Mouse (Mus musculus): ENCODE measurements at regions not wholly inside any gene's neighbourhood (a gene's known extent, or its start where the extent isn't known, plus 50 kb on each side); places are given as distances from the start of the nearest gene placed in this dataset.

GRCm38 (mm10) chr3:134718620-134719019, 110.2 kb upstream of the Tacr3 start:
- DNase-seq: no peak
- 32% methylated on average over 2 of the region's 2 CpGs for WGBS
- no peak overlapping the region for H3K27ac ChIP-seq (ENCODE audit: insufficient read depth, low read length)
- TF ChIP-seq CTCF (IDR thresholded peaks at IDR 0.05; ENCODE audit: borderline replicate concordance, insufficient read depth, low read depth, low read length): no peak
- no peak overlapping the region for H3K4me3 ChIP-seq (replicated peaks; ENCODE audit: insufficient read depth, low read depth, low read length)
- H3K4me1 ChIP-seq (ENCODE audit: control insufficient read depth, insufficient read depth, low read length): no peaks in the 10 kb centered on the region
- no peaks in the 10 kb centered on the region for H3K27me3 ChIP-seq (ENCODE audit: control insufficient read depth, insufficient read depth, low read length)

GRCm38 (mm10) chr3:134735684-134736083, 93.1 kb upstream of the Tacr3 start:
- 50% methylated on average over 1 of the region's 1 CpGs for WGBS
- Histone ChIP-seq H3K27ac (ENCODE audit: insufficient read depth, low read length) (no peak overlapping the region), H3K27me3 (ENCODE audit: control insufficient read depth, insufficient read depth, low read length) (no peaks in the 10 kb centered on the region), H3K4me3 (replicated peaks; ENCODE audit: insufficient read depth, low read depth, low read length) (no peak overlapping the region), H3K4me1 (ENCODE audit: control insufficient read depth, insufficient read depth, low read length) (no peaks in the 10 kb centered on the region)
- DNase-seq: no peak
- TF ChIP-seq POLR2A (IDR thresholded peaks at IDR 0.05; ENCODE audit: borderline replicate concordance, insufficient read depth, low read length): no peak
- TF ChIP-seq CTCF (IDR thresholded peaks at IDR 0.05; ENCODE audit: borderline replicate concordance, insufficient read depth, low read depth, low read length): no peak

- no peak for DNase-seq
- Histone ChIP-seq H3K4me1 (ENCODE audit: control insufficient read depth, insufficient read depth, low read length) (no peaks in the 10 kb centered on the region), H3K4me3 (replicated peaks; ENCODE audit: insufficient read depth, low read depth, low read length) (no peak overlapping the region), H3K27me3 (ENCODE audit: control insufficient read depth, insufficient read depth, low read length) (no peaks in the 10 kb centered on the region), H3K27ac (ENCODE audit: insufficient read depth, low read length) (no peak overlapping the region)
- no peak for TF ChIP-seq CTCF (IDR thresholded peaks at IDR 0.05; ENCODE audit: borderline replicate concordance, insufficient read depth, low read depth, low read length)
- no peak for TF ChIP-seq POLR2A (IDR thresholded peaks at IDR 0.05; ENCODE audit: borderline replicate concordance, insufficient read depth, low read length)
- 98% methylated on average over 1 of the region's 1 CpGs for WGBS
Measured at GRCm38 (mm10) chr3:134761108-134761507, 67.7 kb upstream of the Tacr3 start.

- 79% methylated on average over 4 of the region's 4 CpGs for WGBS
- no peak for TF ChIP-seq POLR2A (IDR thresholded peaks at IDR 0.05; ENCODE audit: borderline replicate concordance, insufficient read depth, low read length)
- no peak for TF ChIP-seq CTCF (IDR thresholded peaks at IDR 0.05; ENCODE audit: borderline replicate concordance, insufficient read depth, low read depth, low read length)
- Histone ChIP-seq H3K4me1 (ENCODE audit: control insufficient read depth, insufficient read depth, low read length) (no peaks in the 10 kb centered on the region), H3K27me3 (ENCODE audit: control insufficient read depth, insufficient read depth, low read length) (no peaks in the 10 kb centered on the region), H3K4me3 (replicated peaks; ENCODE audit: insufficient read depth, low read depth, low read length) (no peak overlapping the region), H3K27ac (ENCODE audit: insufficient read depth, low read length) (no peak overlapping the region)
- DNase-seq: no peak
Measured at GRCm38 (mm10) chr3:134763264-134763936, 65.4 kb upstream of the Tacr3 start.

Measured in cerebellum, adult 2 months (tissue).